Mouse (Mus musculus): ENCODE results near the gene Plcb1.

DNA sequence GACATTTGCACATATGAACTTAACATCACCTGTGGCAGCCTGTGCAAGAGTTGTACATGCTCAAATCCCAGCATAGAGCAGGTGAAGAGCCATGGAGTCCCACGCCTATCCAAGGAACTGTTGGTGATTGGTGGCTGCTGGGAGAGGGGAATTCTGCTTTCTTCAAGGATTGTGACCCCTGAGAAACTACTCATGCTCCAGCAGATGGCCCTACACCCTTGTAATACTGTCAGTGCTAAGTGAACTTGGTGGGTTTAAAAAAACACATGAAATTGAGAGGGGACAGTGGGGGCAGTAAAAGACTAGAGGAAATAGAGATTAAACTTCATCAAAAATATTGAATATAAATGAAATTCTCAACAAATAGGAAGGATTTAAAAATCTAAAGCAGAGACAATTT lies 53.0 kb downstream of the Plcb1 start:
- no peak for TF ChIP-seq POLR2A (IDR thresholded peaks at IDR 0.05; ENCODE audit: low read depth, low read length)
- TF ChIP-seq CTCF (IDR thresholded peaks at IDR 0.05; ENCODE audit: extremely low read depth, insufficient read length, insufficient replicate concordance, low read depth, low read length), result no peak
